In genomic region chr9:28197631-28198030, GRCm38 (mm10) we compare ENCODE assay signal across 9 mouse cellular contexts.
A peak's percentile ranks its signal among the peaks of the same experiment; 100 is the strongest.
DNase-seq lines count a peak whose midpoint lies in the region; ATAC-seq and TF ChIP-seq lines count a peak whose summit lies in the region.
"Had no signal": no experiment of that assay in that cellular context is flagged by ENCODE, and none has a peak within 500 bp of the region (broad histone marks: within the 10 kb centered on the region; RNA-seq: fewer than 3 reads in every experiment).

No protein-coding gene starts in this region.

- H3K9me3 ChIP-seq in neural tube, embryonic 13.5 days: no peaks in the 10 kb centered on the region
- H3K9me3 ChIP-seq: heart, embryonic 15.5 days had no signal

- no peak overlapping the region for H3K9ac ChIP-seq in neural tube, embryonic 13.5 days
- H3K9ac ChIP-seq: heart, embryonic 15.5 days had no signal

- no peaks in the 10 kb centered on the region for H3K36me3 ChIP-seq in neural tube, embryonic 13.5 days
- H3K36me3 ChIP-seq: heart, embryonic 15.5 days had no signal

- no peak overlapping the region for H3K27ac ChIP-seq in embryonic fibroblast, embryonic 13.5 days (ENCODE audit: insufficient read depth, low read length)
- no peak overlapping the region for H3K27ac ChIP-seq in neural tube, embryonic 13.5 days (replicated peaks)
- H3K27ac ChIP-seq: heart, embryonic 15.5 days had no signal

- peak; percentile 79 for ATAC-seq in neural tube, embryonic 13.5 days (ENCODE audit: low read depth)

- no peak for TF ChIP-seq POLR2A in embryonic fibroblast, embryonic 13.5 days (IDR thresholded peaks at IDR 0.05; ENCODE audit: low read depth, low read length)

- H3K27me3 ChIP-seq in neural tube, embryonic 13.5 days: no peaks in the 10 kb centered on the region
- H3K27me3 ChIP-seq: heart, embryonic 15.5 days had no signal

- intact Hi-C loops in left cerebral cortex, postnatal 4 days (cut with DNase I): loop anchor here (5.0 kb wide), 1 partner anchor 785 kb away; no protein-coding TSS in a partner anchor

- no peak overlapping the region for H3K4me3 ChIP-seq in embryonic fibroblast, embryonic 13.5 days (ENCODE audit: insufficient read depth, low read length)
- no peak overlapping the region for H3K4me3 ChIP-seq in neural tube, embryonic 13.5 days
- H3K4me3 ChIP-seq: heart, embryonic 15.5 days had no signal

- no peaks in the 10 kb centered on the region for H3K4me1 ChIP-seq in embryonic fibroblast, embryonic 13.5 days (ENCODE audit: control insufficient read depth, insufficient read depth, low read length)
- H3K4me1 ChIP-seq in neural tube, embryonic 13.5 days (replicated peaks): no peaks in the 10 kb centered on the region
- H3K4me1 ChIP-seq: heart, embryonic 15.5 days had no signal

- DNase-seq in gastrocnemius, adult 18-20 months (ENCODE audit: low spot score): peak; percentile 15
- no peak for DNase-seq in gastrocnemius, adult 8-10 months (ENCODE audit: low spot score in 2 of 2)
- DNase-seq in adrenal gland, adult 8-10 months: peak; percentile 6
- peak; percentile 38 for DNase-seq in kidney, adult 18-20 months
- DNase-seq in left cerebral cortex, postnatal 4 days: peak; percentile 73
- no peak for DNase-seq in B cell, adult 2 months

- WGBS in neural tube, embryonic 13.5 days: 58% methylated on average over 3 of the region's 3 CpGs

- H3K4me2 ChIP-seq in neural tube, embryonic 13.5 days: no peak overlapping the region
- H3K4me2 ChIP-seq: heart, embryonic 15.5 days had no signal

- peak; percentile 48 for TF ChIP-seq CTCF in embryonic fibroblast, embryonic 13.5 days (IDR thresholded peaks at IDR 0.05; ENCODE audit: borderline replicate concordance, insufficient read depth, low read length)

Comparison
In these comparisons a context has a peak if more than half of its experiments do, and no peak if none do; other contexts are left out.
1. DNase-seq: peak in gastrocnemius, adult 18-20 months (single experiment), adrenal gland, adult 8-10 months (single experiment), kidney, adult 18-20 months (single experiment) and left cerebral cortex, postnatal 4 days (single experiment); none in gastrocnemius, adult 8-10 months (0 of 2) and B cell, adult 2 months (0 of 2).